Mouse (Mus musculus) midbrain, embryonic 13.5 days (tissue): ENCODE measurements around the gene Hpcal1. TPM values are rescaled to one million over a fixed set of nuclear protein-coding genes. Genes with fewer than 3 reads are reported as not detected.

Experiments
- ATAC-seq: fragments of 200-750 bp; cut with Nextera tagmentation; 2 replicates; pipeline ENCODE4 v1.8.0; 2017; ENCODE audit warnings: mild to moderate bottlenecking, moderate TSS enrichment, moderate library complexity
- H3K27ac ChIP-seq: fragments of 300-500 bp; sonication (generic); 2 replicates; pipeline ENCODE4 v1.5.1; 2015; ENCODE audit warnings: inconsistent platforms, mild to moderate bottlenecking, moderate library complexity
- H3K27me3 ChIP-seq: fragments of 300-500 bp; sonication (generic); 2 replicates; pipeline ENCODE4 v1.6.1; 2015; ENCODE audit warnings: mild to moderate bottlenecking, inconsistent platforms
- H3K36me3 ChIP-seq: fragments of 300-500 bp; sonication (generic); 2 replicates; pipeline ENCODE4 v1.6.1; 2015; ENCODE audit warnings: mild to moderate bottlenecking, inconsistent platforms
- H3K4me1 ChIP-seq: fragments of 300-500 bp; sonication (generic); replicated peaks from 2 replicates; pipeline ENCODE4 v1.6.1; 2015; ENCODE audit warnings: inconsistent platforms
- H3K4me2 ChIP-seq: fragments of 300-500 bp; sonication (generic); replicated peaks from 2 replicates; pipeline ENCODE4 v1.6.1; 2015; ENCODE audit warnings: moderate library complexity, mild to moderate bottlenecking, inconsistent platforms
- H3K4me3 ChIP-seq: fragments of 300-500 bp; sonication (generic); replicated peaks from 2 replicates; pipeline ENCODE4 v1.5.1; 2015; ENCODE audit warnings: mild to moderate bottlenecking, inconsistent platforms
- H3K9ac ChIP-seq: fragments of 300-500 bp; sonication (generic); replicated peaks from 2 replicates; pipeline ENCODE4 v1.6.1; 2015; ENCODE audit warnings: mild to moderate bottlenecking, inconsistent platforms
- H3K9me3 ChIP-seq: fragments of 300-500 bp; sonication (generic); 2 replicates; pipeline ENCODE4 v1.6.1; 2016; ENCODE audit warnings: mild to moderate bottlenecking, inconsistent platforms
- WGBS: fragments of 180-500 bp; shearing (Covaris S2); methylation state at CpG from one replicate; pipeline ENCODE4 v1.1.7; 2015; 5-methylcytosine and 5-hydroxymethylcytosine counted together
- polyA plus RNA-seq: library from polyadenylated mRNA; unstranded; fragments of >200 nt; fragmentation: Nextera tagmentation; extraction: Ambion mirVana; gene quantifications from 2 replicates; pipeline ENCODE4 v1.2.1, GENCODE M21; 2015

Gene Hpcal1
- polyA plus RNA-seq, 1 experiment from 2014 or later: 50.7 TPM

- 86% methylated on average over 1 of the region's 1 CpGs for WGBS
- no peak for ATAC-seq
- no peak overlapping the region for H3K27ac ChIP-seq
- H3K9me3 ChIP-seq: no peaks in the 10 kb centered on the region
- H3K4me2 ChIP-seq: no peak overlapping the region
- H3K9ac ChIP-seq: no peak overlapping the region
- H3K36me3 ChIP-seq: no peaks in the 10 kb centered on the region
- no peaks in the 10 kb centered on the region for H3K27me3 ChIP-seq
- H3K4me3 ChIP-seq: no peak overlapping the region
- H3K4me1 ChIP-seq: peaks cover 26% of the 10 kb centered on the region
These were observed 32.5 kb downstream of the Hpcal1 start for GRCm38 (mm10) chr12:17723182-17723570.

GRCm38 (mm10) chr12:17723999-17724398 is 33.3 kb downstream of the Hpcal1 start:
- no peak for ATAC-seq
- 83% methylated on average over 6 of the region's 6 CpGs for WGBS

GRCm38 (mm10) chr12:17724412-17725090 is 33.9 kb downstream of the Hpcal1 start:
- no peak overlapping the region for H3K4me3 ChIP-seq
- WGBS: 73% methylated on average over 3 of the region's 3 CpGs

More at GRCm38 (mm10) chr12:17723999-17724398, 33.3 kb downstream of the Hpcal1 start:
- H3K4me3 ChIP-seq: no peak overlapping the region
- H3K36me3 ChIP-seq: no peaks in the 10 kb centered on the region
- H3K27ac ChIP-seq: no peak overlapping the region
- no peaks in the 10 kb centered on the region for H3K9me3 ChIP-seq
- peaks cover 26% of the 10 kb centered on the region for H3K4me1 ChIP-seq
- no peaks in the 10 kb centered on the region for H3K27me3 ChIP-seq
- H3K9ac ChIP-seq: no peak overlapping the region
- H3K4me2 ChIP-seq: no peak overlapping the region

DNA sequence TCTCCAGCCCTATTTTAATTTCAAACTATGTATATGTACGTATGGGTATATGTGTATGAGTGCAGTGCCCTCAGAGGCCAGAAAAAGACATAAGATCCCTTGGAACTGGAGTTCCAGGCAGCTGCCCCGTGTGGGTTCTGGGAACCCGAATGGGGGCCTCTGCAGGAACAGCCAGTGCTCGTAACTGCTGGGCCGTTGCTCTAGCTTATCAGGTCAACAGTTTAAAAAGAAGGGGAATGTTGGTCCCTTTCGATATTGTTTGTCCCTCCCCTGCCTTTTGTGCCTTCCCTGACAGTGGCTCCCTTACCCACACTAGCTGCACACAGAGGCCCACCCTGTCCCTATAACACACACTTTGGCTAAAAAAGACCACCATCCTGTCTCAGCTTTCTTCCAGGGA is 34.9 kb downstream of the Hpcal1 start:
- ATAC-seq: no peak
- no peak overlapping the region for H3K27ac ChIP-seq
- WGBS: 79% methylated on average over 6 of the region's 6 CpGs
- no peak overlapping the region for H3K4me2 ChIP-seq
- H3K4me1 ChIP-seq: peaks cover 26% of the 10 kb centered on the region
- H3K4me3 ChIP-seq: no peak overlapping the region
- H3K9ac ChIP-seq: no peak overlapping the region
- no peaks in the 10 kb centered on the region for H3K27me3 ChIP-seq
- no peaks in the 10 kb centered on the region for H3K9me3 ChIP-seq
- no peaks in the 10 kb centered on the region for H3K36me3 ChIP-seq

More at GRCm38 (mm10) chr12:17724412-17725090, 33.9 kb downstream of the Hpcal1 start:
- Histone ChIP-seq H3K4me2 (no peak overlapping the region), H3K4me1 (peaks cover 26% of the 10 kb centered on the region), H3K9ac (no peak overlapping the region), H3K27me3 (no peaks in the 10 kb centered on the region), H3K36me3 (no peaks in the 10 kb centered on the region), H3K9me3 (no peaks in the 10 kb centered on the region), H3K27ac (no peak overlapping the region)
- ATAC-seq: no peak

GRCm38 (mm10) chr12:17726576-17727320 is 36.1 kb downstream of the Hpcal1 start:
- Histone ChIP-seq H3K27ac (peak overlapping the region; percentile 54), H3K9me3 (no peaks in the 10 kb centered on the region), H3K9ac (no peak overlapping the region), H3K4me1 (peaks cover 26% of the 10 kb centered on the region), H3K27me3 (no peaks in the 10 kb centered on the region), H3K4me3 (no peak overlapping the region), H3K4me2 (no peak overlapping the region), H3K36me3 (no peaks in the 10 kb centered on the region)
- 44% methylated on average over 10 of the region's 10 CpGs for WGBS
- peak; percentile 66 for ATAC-seq

DNA sequence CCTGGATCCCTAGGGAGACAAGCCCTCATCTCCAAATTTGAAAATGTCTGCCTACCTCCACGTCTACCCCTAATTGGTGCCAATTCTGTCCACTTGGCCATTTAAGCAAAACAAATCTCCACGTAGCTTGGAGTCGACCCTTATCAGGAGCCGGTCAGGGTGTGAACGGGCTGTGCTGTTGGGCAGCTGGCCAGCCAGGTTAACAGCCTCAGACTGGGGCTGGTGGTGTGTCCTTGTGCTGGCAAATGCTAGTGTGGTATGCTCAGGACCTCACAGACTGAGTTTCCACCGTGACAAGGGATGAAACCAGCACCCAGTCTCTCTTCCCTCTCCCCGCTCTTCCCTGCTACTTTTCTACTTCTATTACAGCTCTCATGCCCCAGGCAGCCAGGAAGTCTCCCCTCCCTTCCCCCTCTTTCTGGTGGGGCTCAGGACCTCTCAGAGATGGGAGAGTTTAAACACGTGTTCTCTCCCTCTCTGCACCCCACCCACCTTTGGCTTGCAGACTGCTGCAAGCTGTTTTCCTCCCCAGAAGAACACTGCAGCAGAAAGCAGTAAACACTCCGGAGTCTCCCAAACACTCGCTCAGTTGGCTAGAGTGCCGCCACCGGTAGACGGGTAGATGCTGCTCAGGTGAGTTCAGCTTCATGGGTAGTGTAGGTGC is 37.2 kb downstream of the Hpcal1 start:
- Histone ChIP-seq H3K36me3 (no peaks in the 10 kb centered on the region), H3K27me3 (no peaks in the 10 kb centered on the region), H3K4me3 (no peak overlapping the region), H3K4me2 (no peak overlapping the region), H3K9me3 (no peaks in the 10 kb centered on the region), H3K27ac (no peak overlapping the region), H3K4me1 (peaks cover 26% of the 10 kb centered on the region), H3K9ac (no peak overlapping the region)
- ATAC-seq: no peak
- 78% methylated on average over 13 of the region's 13 CpGs for WGBS

- no peaks in the 10 kb centered on the region for H3K36me3 ChIP-seq
- H3K4me1 ChIP-seq: peaks cover 33% of the 10 kb centered on the region
- H3K4me2 ChIP-seq: no peak overlapping the region
- H3K9me3 ChIP-seq: no peaks in the 10 kb centered on the region
- H3K27ac ChIP-seq: no peak overlapping the region
- ATAC-seq: no peak
- WGBS: 89% methylated on average over 13 of the region's 13 CpGs
- H3K4me3 ChIP-seq: no peak overlapping the region
- H3K9ac ChIP-seq: no peak overlapping the region
- H3K27me3 ChIP-seq: no peaks in the 10 kb centered on the region
These were observed 38.7 kb downstream of the Hpcal1 start for GRCm38 (mm10) chr12:17729211-17729900.

- H3K9ac ChIP-seq: no peak overlapping the region
- no peaks in the 10 kb centered on the region for H3K27me3 ChIP-seq
- H3K4me1 ChIP-seq: peaks cover 17% of the 10 kb centered on the region
- no peak overlapping the region for H3K4me2 ChIP-seq
- no peak overlapping the region for H3K4me3 ChIP-seq
- ATAC-seq: no peak
- H3K36me3 ChIP-seq: no peaks in the 10 kb centered on the region
- no peaks in the 10 kb centered on the region for H3K9me3 ChIP-seq
- H3K27ac ChIP-seq: no peak overlapping the region
- 86% methylated on average over 7 of the region's 7 CpGs for WGBS
These were observed 41.4 kb downstream of the Hpcal1 start for GRCm38 (mm10) chr12:17732006-17732405.

GRCm38 (mm10) chr12:17732546-17732945 is 41.9 kb downstream of the Hpcal1 start:
- Histone ChIP-seq H3K27ac (no peak overlapping the region), H3K4me2 (no peak overlapping the region), H3K9me3 (no peaks in the 10 kb centered on the region), H3K36me3 (no peaks in the 10 kb centered on the region), H3K27me3 (no peaks in the 10 kb centered on the region), H3K4me1 (peaks cover 18% of the 10 kb centered on the region), H3K9ac (no peak overlapping the region), H3K4me3 (no peak overlapping the region)
- ATAC-seq: no peak
- 90% methylated on average over 4 of the region's 4 CpGs for WGBS

- no peaks in the 10 kb centered on the region for H3K36me3 ChIP-seq
- H3K27ac ChIP-seq: no peak overlapping the region
- no peak overlapping the region for H3K4me2 ChIP-seq
- no peak for ATAC-seq
- H3K9me3 ChIP-seq: no peaks in the 10 kb centered on the region
- no peak overlapping the region for H3K9ac ChIP-seq
- peaks cover 12% of the 10 kb centered on the region; the same call in 1 of the 2 replicates for H3K4me1 ChIP-seq
- 60% methylated on average over 6 of the region's 6 CpGs for WGBS
- no peaks in the 10 kb centered on the region for H3K27me3 ChIP-seq
- H3K4me3 ChIP-seq: no peak overlapping the region
These were observed 42.7 kb downstream of the Hpcal1 start for GRCm38 (mm10) chr12:17733114-17733904.

- no peak overlapping the region for H3K9ac ChIP-seq
- no peak overlapping the region for H3K27ac ChIP-seq
- no peak for ATAC-seq
- H3K27me3 ChIP-seq: no peaks in the 10 kb centered on the region
- no peak overlapping the region for H3K4me3 ChIP-seq
- no peaks in the 10 kb centered on the region for H3K36me3 ChIP-seq
- no peak overlapping the region for H3K4me2 ChIP-seq
- H3K4me1 ChIP-seq: peaks cover 12% of the 10 kb centered on the region; the same call in 1 of the 2 replicates
- 90% methylated on average over 6 of the region's 6 CpGs for WGBS
- H3K9me3 ChIP-seq: no peaks in the 10 kb centered on the region
These were observed 45.7 kb downstream of the Hpcal1 start for GRCm38 (mm10) chr12:17736396-17736795.
